Mouse (Mus musculus) frontal cortex, adult 2 months (tissue): ENCODE measurements at regions not wholly inside any gene's neighbourhood (a gene's known extent, or its start where the extent isn't known, plus 50 kb on each side); places are given as distances from the start of the nearest gene placed in this dataset.
"Not testable (repeated sequence)": the region's sequence is repeated elsewhere in the genome, so short reads cannot be mapped to it uniquely, and the experiment has no call there.

ENCODE experiments used
- DNase-seq, 2 experiments: peaks; one replicate each; pipeline ENCODE4 v3.0.0; 2022; ENCODE audit warnings: low spot score in 1 of 2; ENCODE audit errors: extremely low spot score in 1 of 2

DNA sequence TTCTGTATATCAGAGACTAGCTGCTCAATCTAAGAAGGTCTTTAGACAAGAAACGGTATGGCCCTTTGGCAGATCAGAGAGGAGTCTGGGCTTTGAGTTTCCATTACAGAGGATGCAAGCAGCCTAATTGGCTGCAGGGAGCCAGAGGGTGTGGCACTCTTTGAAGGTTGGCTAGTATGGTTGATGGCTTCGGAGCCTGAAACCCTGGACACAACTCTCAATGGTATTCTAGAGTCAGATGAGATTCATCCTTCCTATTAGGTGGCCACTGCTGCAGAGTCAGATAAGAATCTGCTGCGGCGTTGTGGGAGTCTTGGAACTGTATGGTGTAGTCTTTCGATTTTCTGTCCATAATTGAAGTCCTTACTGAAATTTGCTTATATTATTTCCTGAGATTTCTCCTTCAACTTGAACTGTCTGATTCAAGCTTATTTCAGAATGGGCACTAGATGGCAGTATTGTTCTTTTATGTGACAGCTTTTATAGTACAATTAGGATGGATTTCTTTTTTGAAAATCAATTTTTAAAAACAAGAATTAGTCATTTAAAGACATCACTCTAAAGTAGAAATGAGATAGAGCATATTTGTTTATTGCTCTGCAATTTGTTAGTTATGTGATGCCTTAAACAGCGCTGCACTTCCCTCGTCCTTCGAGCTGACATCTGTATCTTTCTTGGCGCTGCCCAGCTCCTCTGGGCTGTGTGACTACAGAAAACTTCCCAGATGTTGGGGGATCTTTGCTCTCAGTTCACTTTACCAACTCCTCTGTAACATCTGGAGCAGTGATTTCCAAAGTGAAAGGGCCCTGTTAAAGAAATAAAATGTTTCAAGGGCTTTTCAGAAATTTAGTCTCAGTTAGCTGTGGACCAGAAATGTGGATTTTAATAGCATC is 151.0 kb upstream of the Ttc29 start:
- DNase-seq: peak in 1 of 2 experiments; percentile 74

DNA sequence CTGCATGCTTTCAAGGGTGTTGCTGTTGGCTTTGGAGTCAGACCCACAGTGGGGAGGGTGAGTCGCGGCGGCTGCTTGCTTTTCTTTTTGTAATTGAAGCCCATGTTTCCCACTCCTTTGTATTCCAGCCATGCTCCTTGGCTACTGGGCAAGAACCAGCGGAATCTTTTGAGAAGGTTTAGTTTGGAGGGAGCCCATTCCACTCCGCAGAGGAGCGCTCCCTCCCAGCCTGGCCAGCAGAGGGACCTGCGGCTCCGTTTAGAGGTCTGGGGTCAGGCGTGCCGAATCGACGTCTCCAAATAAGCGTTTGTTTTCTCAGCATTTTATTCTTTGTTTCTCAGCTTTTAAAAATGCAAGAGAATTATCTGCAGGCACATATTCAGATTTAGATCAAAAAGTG is 149.6 kb upstream of the Ttc29 start:
- DNase-seq: peak; percentile 21 to 62

DNA sequence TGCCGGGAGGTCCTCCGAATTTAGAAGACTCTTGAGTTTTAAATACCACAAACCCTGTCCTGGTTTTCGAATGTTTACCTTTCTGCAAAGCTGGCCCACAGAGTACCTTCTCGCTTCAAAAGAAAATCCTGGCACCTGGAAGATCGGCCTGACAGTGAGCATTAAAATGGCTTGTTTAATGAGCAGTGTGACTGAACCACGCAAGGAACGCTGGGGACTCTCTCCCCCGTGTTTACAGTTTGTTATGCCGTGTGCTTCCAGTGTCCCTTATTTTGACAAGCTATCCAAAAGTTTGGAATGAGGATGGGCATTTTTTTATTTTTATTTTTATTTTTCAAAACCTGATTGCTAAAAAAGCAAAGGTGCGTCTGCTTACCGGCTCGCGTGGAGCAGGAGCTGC is 148.9 kb upstream of the Ttc29 start:
- no peak for DNase-seq

DNA sequence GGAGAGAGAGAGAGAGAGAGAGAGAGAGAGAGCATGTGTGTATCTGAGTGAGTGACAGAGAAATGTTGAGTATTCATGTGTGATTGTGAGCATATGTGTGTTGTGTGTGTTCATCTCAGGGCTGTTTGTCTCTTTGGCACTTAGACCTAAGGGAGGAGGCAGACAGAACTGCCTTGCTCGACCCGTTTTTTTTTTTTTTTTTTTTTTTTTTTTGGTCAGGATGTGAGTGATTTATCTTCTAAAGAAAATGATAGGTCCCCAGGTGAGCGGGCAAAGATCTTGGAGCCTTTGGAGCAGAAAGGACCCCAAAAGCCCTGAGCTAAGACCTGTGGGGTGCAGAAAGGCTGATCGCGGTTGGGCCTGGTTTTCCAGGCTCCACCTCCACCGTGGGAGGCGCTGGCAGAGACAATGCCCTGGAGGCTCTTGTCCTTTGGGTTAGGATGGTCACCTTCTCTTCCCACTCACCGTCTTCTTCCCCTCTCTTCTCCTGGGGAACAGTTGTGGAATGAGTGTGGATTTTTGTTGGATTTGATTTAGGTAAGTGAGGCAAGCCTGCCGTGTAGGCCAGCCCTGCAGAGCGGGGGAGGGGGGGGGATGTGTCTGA is 147.1 kb upstream of the Ttc29 start:
- no peak for DNase-seq

DNA sequence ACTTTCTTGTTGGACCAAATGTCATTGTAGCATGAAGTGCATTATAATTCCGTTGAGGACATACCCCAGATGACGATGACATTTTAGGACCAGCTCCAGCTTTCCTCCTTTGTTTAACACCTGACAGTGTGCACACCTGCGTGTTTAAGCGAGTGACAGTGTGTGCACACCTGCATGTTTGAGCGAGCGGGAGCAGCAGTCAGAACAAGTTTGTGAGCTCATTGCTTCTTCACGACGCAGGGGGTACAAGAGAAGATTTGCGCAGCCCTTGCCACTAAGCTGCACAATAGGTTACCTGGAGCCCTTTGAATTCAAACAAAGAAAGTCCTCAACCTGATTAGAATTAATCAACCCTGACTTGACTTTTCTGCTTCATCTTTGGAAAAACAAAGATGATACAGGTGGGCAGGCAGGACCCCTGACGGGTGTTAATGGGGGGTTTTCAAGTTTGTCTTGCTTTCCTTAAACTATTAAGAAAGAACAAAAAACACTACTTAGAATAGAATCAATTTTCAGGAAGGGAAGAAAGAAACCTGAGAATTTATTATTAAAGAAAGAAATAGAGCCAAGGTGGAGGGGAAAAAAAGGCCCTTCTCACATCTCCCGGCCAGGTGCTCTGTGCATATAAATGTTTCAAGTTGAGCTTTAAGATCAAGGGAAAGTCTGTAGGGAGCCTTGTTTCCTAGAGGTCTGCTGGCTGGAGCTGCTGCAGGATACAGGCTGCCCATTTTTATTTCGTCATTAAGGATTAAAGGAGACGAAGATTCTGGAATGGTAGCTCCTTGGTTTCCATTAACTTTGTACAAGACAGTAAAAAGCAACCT is 144.8 kb upstream of the Ttc29 start:
- no peak for DNase-seq

DNA sequence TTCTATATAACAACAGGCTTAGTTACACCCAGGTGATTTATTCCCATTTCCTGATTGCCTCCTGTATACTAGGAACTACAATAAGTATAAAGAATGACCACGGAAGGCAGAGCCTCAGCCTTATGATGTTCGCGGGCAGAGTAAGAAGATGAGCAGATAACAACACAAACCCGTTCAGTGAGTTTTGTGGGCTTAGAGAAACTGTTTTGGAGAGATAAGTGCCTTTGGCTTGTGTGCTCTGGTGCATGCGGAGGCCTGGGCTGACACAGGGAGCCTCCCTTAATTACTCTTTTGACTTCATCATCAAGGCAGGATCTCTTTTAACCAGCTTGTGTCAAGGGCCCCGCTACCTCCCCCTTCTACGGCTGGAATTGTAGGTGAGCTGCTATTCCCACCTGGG is 139.3 kb upstream of the Ttc29 start:
- DNase-seq: no peak

DNA sequence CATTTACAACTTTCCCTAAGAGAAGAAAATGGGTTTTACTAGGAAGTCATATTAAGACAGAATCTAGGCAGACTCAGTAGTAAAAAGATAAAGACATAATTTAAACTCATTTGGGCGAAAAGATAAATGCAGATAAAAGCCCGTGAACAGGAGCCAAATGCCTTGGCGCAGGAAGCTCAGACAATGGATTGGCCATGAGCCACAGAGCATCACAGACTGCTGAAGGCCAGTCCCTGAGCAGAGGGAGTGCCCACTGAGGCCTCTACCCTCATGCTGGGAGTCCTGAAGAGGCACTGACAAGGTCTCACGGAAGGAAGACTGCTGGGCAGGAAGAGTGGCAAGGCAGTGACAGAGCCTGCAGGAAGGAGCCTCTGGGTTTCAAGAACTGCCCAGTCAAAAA is 136.0 kb upstream of the Ttc29 start:
- no peak for DNase-seq

DNA sequence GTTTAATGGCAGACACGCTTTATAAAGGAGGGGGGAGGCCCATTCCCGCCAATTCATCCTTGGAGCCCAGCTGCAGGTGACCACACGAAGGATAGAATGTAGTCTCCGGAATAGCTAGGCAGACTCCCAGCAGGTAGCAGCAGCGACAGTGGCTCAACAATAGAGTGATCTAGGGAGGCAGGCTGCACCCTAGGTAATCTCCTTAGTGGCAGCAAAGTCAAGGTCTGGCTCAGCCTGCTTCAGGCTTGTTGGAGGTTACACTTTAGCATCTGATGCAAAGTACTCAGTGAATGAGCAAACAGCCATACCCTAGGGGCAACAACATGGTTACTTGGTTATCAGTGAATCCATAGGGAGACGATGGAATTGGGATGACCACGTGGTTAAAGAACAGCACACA is 131.7 kb upstream of the Ttc29 start:
- not testable (repeated sequence) for DNase-seq

DNA sequence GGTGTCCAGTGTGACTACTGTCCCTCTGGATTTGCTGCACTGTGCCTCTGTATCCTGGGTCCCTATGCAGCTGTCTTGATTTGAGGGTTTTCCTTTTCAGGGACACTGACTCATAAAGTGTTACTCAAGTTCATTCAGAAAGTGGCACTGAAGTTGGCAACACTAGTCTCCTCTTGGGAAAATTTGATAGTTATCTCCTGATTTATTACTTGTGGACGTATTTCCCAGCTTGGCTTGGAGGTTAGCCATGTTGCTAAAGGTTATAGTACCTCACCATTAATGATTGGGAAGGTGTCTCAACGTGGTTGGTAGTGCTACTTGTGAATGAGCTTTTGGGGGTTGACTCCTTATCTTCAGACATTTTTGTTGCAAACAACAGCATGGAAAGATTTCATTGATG is 130.1 kb upstream of the Ttc29 start:
- DNase-seq: no peak

DNA sequence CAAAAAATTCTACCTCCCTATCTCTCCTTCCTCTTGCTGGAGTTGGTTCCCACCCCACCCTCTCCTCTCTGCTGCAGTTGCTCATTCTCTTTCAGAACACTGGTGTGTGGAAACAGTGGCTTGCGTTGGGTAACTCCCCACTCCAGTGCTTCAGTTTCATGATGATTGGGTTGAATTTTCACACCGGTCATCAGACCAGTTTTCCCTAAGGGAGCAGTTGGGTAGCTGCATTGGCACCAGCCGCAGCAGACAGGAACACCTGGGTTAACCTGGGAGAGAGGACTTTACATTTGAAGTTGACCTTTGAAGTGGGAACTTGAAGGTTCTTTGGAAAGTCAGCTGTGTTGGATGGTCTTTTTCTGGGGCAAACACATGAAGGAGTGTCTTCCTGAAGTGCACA is 126.7 kb upstream of the Ttc29 start:
- no peak for DNase-seq

DNA sequence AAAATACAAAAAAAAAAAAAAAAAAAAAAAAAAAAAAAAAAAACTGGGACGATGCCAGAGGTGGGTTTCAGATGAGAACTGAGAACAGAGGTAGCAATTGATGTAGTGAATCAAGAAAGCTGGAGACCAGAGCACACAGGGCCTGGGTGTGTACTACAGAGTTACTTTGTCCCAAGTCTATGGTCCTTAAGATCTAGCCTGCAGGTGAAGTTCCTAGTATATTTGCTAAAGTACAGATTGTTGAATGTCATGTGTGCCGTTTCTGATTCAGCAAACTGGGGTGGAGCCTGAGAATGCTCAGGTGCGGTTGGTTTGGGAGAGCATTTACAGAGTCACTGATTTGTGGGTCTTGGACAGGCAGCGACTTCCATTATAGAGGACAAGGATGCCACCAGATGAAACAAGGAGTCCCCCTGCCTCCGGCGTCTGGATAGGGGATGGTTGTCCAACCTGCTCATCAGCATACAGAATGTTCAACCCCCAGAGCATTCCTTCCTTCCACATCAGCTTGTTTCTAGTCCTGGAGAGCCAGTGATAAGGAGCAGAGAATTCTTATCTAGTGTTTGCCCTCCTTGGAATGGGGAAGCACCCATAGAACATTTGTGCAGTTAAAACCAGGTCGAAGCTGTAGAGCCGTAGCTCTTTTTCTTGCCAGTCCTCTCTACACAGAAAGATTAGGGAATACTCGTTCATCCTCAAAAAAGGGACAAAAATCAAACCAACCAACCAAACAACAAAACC is 122.5 kb upstream of the Ttc29 start:
- no peak for DNase-seq

DNA sequence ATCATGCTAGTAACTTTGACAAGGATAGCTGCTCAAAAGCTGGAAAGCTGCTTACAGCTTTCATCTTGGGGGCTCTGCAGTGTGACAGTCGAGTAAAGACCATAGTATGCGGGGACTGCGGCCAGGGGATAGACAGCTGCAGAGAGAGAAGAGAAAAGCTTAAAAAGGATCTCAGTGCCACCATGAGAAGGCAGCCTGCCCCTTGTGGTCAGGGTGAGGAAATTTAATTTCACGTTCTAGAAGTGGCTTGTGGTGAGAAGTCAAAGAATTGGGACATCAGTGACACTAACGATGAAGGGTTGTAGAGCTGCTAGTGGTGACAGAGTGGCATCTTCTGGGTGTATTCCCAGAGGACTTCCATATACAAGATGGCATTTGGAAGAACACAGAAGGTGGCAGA is 116.7 kb upstream of the Ttc29 start:
- DNase-seq: no peak

DNA sequence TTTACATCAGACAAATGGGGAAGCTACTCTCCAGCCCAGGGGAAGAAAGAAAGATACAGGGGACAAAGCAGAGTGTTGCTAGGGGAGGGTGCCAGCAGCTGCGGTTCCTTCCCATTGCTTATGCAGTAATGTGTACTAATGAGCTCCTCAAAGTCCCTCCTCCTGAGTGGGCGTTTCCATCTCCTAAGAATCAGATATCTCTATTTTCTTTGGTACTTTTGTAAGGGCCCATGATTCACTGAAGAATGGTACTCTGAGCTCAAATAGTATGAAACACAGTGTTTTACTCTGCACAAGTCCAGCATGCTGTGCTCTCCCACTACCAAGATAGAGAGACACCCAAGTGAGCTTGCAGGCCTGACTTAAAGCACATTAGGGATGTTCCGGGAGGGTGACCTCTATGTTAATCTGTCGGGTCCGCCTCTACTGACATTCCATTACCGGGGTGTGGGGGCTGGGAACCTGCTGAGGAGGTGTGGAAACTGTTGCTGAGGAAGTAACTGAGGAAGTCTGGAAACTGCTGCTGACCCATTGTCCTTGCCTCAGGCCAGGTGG is 114.8 kb upstream of the Ttc29 start:
- DNase-seq: no peak

DNA sequence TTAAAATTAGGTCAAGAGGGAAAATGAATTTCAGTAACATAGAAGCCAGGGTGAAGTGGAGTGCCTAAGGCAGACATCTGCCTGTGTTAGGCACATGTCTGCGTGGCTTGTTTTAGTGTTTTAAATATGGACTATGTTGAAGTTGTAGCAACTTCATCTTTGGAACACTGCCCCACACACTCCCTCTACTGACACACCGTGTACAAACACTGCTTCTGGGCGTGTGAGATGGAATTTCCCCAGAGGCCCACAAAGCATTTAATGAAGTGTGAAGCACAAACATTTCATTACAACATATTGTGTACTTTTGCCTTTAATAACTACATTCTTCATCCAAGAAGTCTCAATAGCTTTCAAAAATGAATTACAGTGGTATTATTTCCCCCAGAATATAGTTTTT is 114.0 kb upstream of the Ttc29 start:
- no peak for DNase-seq

DNA sequence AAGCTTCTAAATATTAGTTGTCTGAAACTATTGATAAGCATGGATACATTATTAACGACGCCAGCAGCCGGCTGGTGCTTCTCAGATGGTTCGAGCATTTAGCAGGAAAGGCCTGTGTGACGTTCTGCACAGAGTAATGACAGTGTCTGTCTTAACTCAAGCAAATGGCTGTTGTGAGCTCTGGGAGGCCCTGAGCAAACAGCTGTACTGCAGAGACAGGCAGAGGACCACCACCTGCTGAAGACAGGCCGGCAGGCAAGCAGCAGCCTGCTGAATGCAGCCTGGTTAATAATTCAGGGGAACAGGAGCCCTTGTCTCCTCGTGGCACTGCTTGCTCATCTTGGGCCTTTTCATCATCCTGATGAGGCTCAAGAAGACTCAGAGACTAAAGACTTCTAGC is 105.8 kb upstream of the Ttc29 start:
- no peak for DNase-seq

DNA sequence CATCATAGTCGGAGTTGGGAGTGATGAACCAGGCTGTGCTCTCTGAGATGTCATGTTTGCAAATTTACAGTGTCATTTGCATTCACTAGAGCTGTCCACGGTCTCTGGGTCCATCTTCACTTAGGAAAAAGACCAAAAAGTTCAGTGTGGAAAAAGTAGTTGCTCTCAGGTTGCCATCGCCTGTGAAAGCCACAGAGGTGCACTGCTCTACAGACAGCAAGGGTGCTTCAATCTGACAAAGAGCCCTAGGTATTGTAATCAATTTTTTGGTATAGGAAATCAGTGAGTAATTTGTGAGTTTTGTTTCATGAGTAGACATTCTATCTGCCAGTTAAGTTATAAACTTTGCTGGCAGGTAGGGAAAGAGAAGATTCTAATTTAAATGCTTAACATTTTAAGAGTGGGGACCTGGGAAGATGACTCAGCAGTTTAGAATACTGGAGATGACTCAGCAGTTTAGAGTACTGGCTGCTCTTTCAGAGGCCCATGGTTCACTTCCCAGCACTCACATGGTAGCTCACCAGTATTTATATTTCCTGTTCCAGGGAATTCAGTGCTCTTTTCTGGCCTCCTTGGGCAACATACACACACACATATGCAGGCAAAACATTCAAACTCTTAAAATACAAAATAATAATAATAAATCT is 103.0 kb upstream of the Ttc29 start:
- no peak for DNase-seq

DNA sequence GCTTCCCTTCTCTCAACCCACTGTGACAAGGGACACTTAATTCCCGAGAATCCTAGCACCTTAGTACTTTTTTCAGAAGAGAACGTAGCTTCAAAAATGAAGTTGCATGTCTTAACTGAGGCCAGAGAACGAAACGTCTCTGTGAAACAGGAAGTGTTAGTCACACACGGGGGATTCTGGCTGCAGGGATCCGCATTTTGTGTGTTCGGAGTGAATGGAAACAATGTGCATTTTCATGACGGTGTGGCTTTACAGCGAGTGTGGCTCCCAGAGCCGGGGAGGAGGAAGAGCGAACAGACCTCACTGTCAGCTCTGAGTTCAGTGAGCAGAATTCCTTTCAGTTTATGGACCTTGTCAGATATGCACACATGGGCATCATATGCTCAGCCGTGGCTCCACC is 100.0 kb upstream of the Ttc29 start:
- DNase-seq: no peak

DNA sequence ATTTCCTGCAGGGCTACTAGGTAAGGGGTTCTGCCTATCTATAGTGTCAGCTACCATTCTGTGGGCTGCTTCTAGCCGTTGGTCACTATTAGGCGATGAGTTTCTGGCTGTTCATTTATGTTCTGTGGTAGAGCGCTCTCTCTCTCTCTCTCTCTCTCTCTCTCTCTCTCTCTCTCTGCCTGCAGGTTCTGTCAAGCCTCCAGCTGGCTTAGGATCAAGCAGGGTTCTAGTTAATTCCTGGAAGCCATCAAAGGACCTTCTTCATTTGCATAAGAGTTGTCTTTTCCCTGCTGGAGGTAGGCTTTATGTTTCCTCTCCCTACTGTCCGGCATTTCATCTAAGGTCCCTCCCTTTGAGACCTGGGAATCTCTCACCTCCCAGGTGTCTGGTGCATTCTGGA is 98.6 kb upstream of the Ttc29 start:
- DNase-seq: no peak

DNA sequence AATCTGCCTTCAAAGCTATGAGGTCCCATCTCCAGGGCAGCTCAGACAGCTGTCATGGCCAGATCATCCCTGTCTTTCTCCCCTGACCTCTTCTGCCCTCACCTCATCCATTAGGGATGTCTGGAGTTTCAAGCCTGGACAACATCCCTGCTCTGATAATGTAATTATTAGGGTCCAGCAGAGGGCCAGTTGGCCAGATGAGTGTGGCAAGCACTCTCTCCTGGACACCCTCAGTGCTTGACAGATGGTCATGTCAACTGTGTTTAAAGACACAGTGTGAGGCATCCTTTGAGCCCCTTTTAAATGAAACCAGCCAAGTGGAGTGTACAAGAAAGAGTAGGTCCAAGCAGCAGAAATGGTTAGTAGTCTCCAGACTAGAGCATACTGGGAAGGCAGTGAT is 95.9 kb upstream of the Ttc29 start:
- no peak for DNase-seq

DNA sequence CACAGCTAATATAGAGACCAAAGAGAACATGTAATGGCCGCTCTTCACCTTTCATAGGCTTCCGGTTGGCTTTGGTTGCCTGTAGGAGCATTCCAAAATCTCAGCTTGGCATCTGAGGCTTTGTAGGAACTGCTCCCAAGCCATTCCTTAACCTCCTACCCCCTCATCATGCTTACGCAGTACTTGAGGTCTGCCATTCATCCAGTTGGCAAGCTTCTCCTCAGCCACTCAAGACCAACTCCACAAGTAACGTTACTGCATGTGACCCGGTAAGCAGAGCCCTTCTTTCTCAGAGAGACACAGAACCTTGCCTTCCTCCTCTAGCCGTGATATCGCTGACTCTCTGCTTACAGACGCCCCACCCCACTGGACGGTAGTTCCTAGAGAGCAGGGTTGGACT is 94.6 kb upstream of the Ttc29 start:
- no peak for DNase-seq
